Mouse (Mus musculus) forebrain, embryonic 11.5 days (tissue): Measurements from ENCODE around the gene 4933406M09Rik. TPM values are rescaled to one million over a fixed set of nuclear protein-coding genes. Genes with fewer than 3 reads are reported as not detected.

Experiments
- ATAC-seq: fragments of 200-750 bp; cut with Nextera tagmentation; replicated peaks from 2 replicates; pipeline ENCODE4 v1.8.0; 2017; ENCODE audit warnings: moderate TSS enrichment; ENCODE audit not compliant: low FRiP score
- DNase-seq: peaks from one replicate; pipeline ENCODE4 v3.0.0-alpha.2; 2017; ENCODE audit warnings: low spot score
- H3K27ac ChIP-seq: fragments of 300-500 bp; sonication (generic); 2 replicates; pipeline ENCODE4 v1.5.1; 2014; ENCODE audit warnings: low read depth, low read length
- H3K27me3 ChIP-seq: fragments of 300-500 bp; sonication (generic); 2 replicates; pipeline ENCODE4 v1.6.1; 2014; ENCODE audit warnings: mild to moderate bottlenecking, low read length, mixed read lengths; ENCODE audit not compliant: control insufficient read depth, insufficient read depth
- H3K36me3 ChIP-seq: fragments of 300-500 bp; sonication (generic); 2 replicates; pipeline ENCODE4 v1.6.1; 2014; ENCODE audit warnings: mild to moderate bottlenecking, low read length, moderate library complexity, mixed read lengths; ENCODE audit not compliant: control insufficient read depth, insufficient read depth
- H3K4me1 ChIP-seq: fragments of 300-500 bp; sonication (generic); replicated peaks from 2 replicates; pipeline ENCODE4 v1.6.1; 2014; ENCODE audit warnings: low read length, mixed read lengths; ENCODE audit not compliant: control insufficient read depth, insufficient read depth
- H3K4me2 ChIP-seq: fragments of 300-500 bp; sonication (generic); 2 replicates; pipeline ENCODE4 v1.6.1; 2014; ENCODE audit warnings: low read depth, mild to moderate bottlenecking, low read length, moderate library complexity, mixed read lengths; ENCODE audit not compliant: severe bottlenecking
- H3K4me3 ChIP-seq: fragments of 300-500 bp; sonication (generic); 2 replicates; pipeline ENCODE4 v1.5.1; 2014; ENCODE audit warnings: low read depth, low read length
- H3K9ac ChIP-seq: fragments of 300-500 bp; sonication (generic); 2 replicates; pipeline ENCODE4 v1.6.1; 2014; ENCODE audit warnings: low read length
- H3K9me3 ChIP-seq: fragments of 300-500 bp; sonication (generic); 2 replicates; pipeline ENCODE4 v1.6.1; 2016; ENCODE audit warnings: low read length, mixed read lengths; ENCODE audit not compliant: control insufficient read depth
- WGBS: fragments of 180-500 bp; shearing (Covaris S2); extraction: QIAGEN DNeasy Blood & Tissue Kit; methylation state at CpG from one replicate; pipeline ENCODE4 v1.1.7; 2014; 5-methylcytosine and 5-hydroxymethylcytosine counted together
- polyA plus RNA-seq: library from polyadenylated mRNA; unstranded; fragments of >200 nt; fragmentation: Nextera tagmentation; extraction: Ambion mirVana; gene quantifications from 2 replicates; pipeline ENCODE4 v1.2.1, GENCODE M21; 2014

The 4933406M09Rik gene
- polyA plus RNA-seq, 1 experiment from 2014 or later: not detected

DNA sequence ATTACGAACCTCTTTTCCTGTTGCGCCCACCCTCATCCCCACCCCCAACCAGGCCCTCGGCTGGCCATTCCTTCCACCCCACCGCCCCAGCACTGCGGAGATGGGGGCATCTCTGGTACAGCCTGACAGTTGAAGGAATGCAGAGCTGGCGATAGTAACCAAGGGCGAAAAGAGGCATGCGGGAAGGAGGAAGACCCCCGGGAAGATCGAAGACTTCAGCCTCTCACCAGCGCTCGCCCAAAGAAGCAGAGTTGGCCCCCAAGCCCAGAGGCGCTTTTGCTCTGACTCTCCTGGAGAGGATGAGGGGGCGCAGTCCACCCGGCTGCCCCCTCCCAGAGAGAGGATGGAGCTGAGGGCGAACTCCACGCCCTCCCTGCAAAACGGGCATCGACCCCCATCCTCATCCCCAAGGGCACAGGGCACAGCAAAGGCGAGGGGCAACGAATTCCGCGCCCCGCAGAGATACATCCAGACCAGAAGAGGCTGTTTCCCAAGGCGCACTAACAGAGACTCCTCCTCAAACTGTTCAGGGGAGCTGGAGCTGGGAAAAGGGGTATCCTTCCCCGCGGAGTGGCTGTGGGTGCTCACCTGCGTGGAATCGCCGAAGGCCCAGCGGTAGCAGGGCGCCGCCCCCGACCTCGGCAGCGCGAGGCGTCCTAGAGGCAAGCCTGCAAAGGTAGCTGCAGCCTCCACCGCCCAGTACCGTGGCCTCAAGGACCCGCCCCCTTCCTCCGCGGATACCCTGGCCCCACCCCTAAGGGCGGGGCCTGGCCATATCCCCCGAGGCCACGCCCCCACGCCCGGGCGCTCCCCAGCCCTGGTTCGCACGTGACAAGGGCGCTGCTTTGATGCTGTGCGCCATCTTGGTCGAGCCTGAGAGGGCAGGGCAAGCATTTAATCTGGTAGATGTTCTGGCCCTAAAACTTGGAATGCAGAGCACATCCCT, 41.5 kb upstream of the 4933406M09Rik start:
- ATAC-seq (peak; percentile 95), DNase-seq (peak; percentile 96)
- Histone ChIP-seq H3K4me1 (0 out of 2 replicates have a peak, but pooled peaks cover 4% of the 10 kb centered on the region), H3K9me3 (no peaks in the 10 kb centered on the region), H3K27me3 (no peaks in the 10 kb centered on the region), H3K27ac (no peak overlapping the region), H3K36me3 (peaks cover 3% of the 10 kb centered on the region; the same call in 1 of the 2 replicates), H3K9ac (peak overlapping the region; percentile 62), H3K4me3 (peak overlapping the region; percentile 41), H3K4me2 (peak overlapping the region; percentile 88)
- under 1% methylated on average over 53 of the region's 54 CpGs for WGBS

DNA sequence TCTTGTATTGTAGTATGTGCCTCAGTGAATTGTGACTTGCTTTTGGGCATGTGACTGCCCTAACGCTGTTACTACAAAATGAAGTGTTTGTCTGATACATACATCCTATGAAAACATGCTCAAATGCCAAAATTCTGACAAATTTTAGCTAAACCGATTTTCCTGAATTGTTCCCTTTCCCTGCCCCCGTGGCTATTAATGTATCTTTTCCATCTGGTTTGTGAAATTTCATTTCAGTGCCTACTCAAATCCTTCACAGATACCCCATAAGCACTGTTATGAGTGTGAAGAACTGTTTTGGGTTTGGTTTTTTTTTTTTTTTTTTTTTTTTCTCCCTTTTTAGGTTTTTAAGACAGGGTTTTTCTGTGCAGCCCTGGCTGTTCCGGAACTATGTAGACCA, 40.7 kb upstream of the 4933406M09Rik start:
- peak overlapping the region; percentile 88; the same call in 1 of the 2 replicates for H3K4me2 ChIP-seq
- ATAC-seq: no peak
- no peak for DNase-seq

DNA sequence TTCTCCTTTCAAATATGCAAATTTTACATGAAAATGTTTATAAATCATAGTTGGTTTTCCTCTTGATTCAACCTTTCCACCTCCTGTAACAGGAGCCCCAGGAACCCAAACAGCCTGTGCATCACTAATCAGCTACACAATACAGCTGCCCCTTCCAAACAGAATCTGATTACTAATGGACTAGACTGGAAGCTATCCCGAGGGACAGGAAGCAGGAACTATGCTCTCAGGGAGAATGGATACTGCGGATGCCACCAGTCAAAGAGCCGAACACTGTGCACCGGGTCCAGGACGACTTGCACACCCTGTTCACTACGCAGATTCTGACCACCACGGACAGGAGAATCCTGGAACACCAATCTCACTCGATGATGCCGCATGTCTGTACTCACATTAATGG, 37.9 kb upstream of the 4933406M09Rik start:
- Histone ChIP-seq H3K4me3 (no peak overlapping the region), H3K4me2 (no peak overlapping the region), H3K27ac (no peak overlapping the region), H3K9ac (no peak overlapping the region), H3K9me3 (no peaks in the 10 kb centered on the region), H3K36me3 (peaks cover 8% of the 10 kb centered on the region; the same call in 1 of the 2 replicates), H3K27me3 (no peaks in the 10 kb centered on the region), H3K4me1 (0 out of 2 replicates have a peak, but pooled peaks cover 4% of the 10 kb centered on the region)
- WGBS: 90% methylated on average over 9 of the region's 9 CpGs
- ATAC-seq (no peak), DNase-seq (no peak)

More for the DNA sequence above, 40.7 kb upstream of the 4933406M09Rik start:
- 0 out of 2 replicates have a peak, but pooled peaks cover 4% of the 10 kb centered on the region for H3K4me1 ChIP-seq
- no peak overlapping the region; the same call in 1 of the 2 replicates for H3K4me3 ChIP-seq
- peaks cover 3% of the 10 kb centered on the region; the same call in 1 of the 2 replicates for H3K36me3 ChIP-seq
- WGBS: 83% methylated on average over 4 of the region's 4 CpGs
- H3K27ac ChIP-seq: no peak overlapping the region
- no peak overlapping the region; the same call in 1 of the 2 replicates for H3K9ac ChIP-seq
- no peaks in the 10 kb centered on the region for H3K27me3 ChIP-seq
- H3K9me3 ChIP-seq: no peaks in the 10 kb centered on the region

DNA sequence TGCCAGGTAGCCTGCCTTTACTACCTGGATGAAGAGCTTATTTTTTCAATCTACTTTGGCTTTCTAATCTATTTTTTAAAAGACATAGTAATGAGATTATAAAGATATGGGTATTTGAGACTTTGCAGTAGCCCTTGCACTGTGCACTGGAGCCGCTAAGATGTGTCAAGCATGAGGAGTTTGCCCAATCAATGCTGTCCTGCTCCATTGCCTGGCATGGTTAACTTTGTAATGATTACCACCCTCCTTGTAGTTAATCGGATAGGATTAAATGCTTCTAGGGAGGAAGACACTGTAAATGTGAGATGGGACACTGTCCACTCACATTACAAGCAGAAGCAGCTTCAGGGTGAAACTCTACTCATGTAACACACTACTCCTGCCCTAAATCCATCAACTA, 32.4 kb upstream of the 4933406M09Rik start:
- Histone ChIP-seq H3K27ac (no peak overlapping the region), H3K36me3 (peaks cover 17% of the 10 kb centered on the region), H3K4me1 (no peaks in the 10 kb centered on the region), H3K9me3 (no peaks in the 10 kb centered on the region), H3K27me3 (no peaks in the 10 kb centered on the region), H3K4me3 (no peak overlapping the region), H3K4me2 (no peak overlapping the region), H3K9ac (no peak overlapping the region)
- ATAC-seq (no peak), DNase-seq (no peak)
- WGBS: 94% methylated on average over 2 of the region's 2 CpGs

DNA sequence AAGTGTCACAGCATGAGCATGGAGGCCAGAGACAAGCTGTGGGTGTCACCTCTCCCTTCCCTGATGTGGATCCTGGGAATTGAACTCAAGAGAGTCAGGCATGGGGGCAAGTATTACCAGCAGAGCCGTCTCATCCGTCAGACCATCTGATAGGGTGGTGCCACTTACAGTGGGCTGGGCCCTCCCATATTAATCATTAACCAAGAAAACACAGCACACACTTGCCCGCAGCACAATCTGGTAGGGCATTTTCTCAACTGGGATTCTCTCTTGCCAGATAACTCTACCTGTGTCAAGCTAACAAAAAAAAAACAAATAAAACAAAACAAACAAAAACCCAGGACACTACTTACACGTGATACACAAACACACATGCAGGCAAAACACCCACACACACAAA, 28.3 kb upstream of the 4933406M09Rik start:
- Histone ChIP-seq H3K4me2 (no peak overlapping the region), H3K4me1 (peaks cover 3% of the 10 kb centered on the region), H3K36me3 (peaks cover 18% of the 10 kb centered on the region), H3K4me3 (no peak overlapping the region), H3K9ac (no peak overlapping the region), H3K27me3 (no peaks in the 10 kb centered on the region), H3K9me3 (no peaks in the 10 kb centered on the region), H3K27ac (no peak overlapping the region)
- ATAC-seq (no peak), DNase-seq (no peak)
- 93% methylated on average over 4 of the region's 4 CpGs for WGBS

DNA sequence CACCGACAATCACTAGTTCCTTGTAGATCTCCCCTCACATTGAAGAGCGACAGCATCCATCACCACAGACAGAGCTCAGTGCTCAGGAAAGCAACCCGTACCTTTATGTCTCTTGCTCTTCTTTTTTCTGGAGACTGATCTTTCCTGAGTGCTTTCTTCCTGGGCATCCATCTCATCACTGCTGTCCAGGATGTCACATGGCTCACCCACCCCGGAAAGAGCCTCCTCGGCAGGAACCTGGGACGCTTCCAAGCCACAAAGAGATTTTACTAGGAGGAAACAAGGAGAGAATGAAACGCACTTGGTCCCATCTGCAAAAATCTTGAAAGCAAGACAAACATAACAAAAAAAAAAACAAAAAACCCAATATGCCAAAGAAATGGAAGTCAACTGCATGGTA, 25.1 kb upstream of the 4933406M09Rik start:
- 83% methylated on average over 7 of the region's 7 CpGs for WGBS
- H3K27me3 ChIP-seq: no peaks in the 10 kb centered on the region
- H3K4me1 ChIP-seq: peaks cover 3% of the 10 kb centered on the region
- no peaks in the 10 kb centered on the region for H3K9me3 ChIP-seq
- H3K36me3 ChIP-seq: peaks cover 8% of the 10 kb centered on the region
- H3K4me3 ChIP-seq: peak overlapping the region; percentile 89
- no peak overlapping the region for H3K27ac ChIP-seq
- H3K9ac ChIP-seq: no peak overlapping the region; the same call in 1 of the 2 replicates
- ATAC-seq (no peak), DNase-seq (no peak)
- H3K4me2 ChIP-seq: peak overlapping the region; percentile 70

DNA sequence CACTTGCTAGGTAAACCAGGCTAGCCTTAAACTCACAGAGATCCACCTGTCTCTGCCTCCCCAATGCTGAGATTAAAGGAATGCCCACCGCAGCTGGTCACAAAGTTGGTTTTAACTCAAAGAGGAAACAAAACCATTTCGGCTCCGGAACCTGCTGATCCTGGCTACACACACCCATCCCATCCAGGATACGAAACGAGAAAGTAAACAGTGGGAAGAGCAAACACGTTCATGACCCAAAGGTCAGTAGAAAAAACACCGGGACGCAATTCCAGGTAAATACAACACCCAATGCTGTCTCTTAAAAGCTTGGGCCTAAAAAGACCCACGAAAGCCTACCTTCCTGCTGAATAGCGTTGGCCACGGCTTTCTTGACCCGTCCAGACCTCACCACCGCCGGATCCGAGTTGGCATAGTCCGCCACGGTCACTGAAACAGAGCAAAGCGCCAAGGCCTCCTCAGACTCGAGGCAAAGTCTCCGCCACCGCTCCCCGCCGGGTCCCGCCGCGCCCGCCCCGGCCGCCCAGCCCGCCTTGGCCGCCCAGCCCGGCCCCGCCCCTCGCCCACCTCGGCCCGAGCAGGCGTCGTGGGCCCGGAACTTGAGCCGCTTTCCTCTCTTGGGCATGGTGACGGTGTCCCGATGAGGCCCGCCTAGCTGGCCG, 24.4 kb upstream of the 4933406M09Rik start:
- peak overlapping the region; percentile 70 for H3K4me2 ChIP-seq
- peaks cover 8% of the 10 kb centered on the region for H3K36me3 ChIP-seq
- H3K9ac ChIP-seq: peak overlapping the region; percentile 92
- peaks cover 3% of the 10 kb centered on the region for H3K4me1 ChIP-seq
- no peaks in the 10 kb centered on the region for H3K9me3 ChIP-seq
- WGBS: 3% methylated on average over 42 of the region's 44 CpGs
- H3K27ac ChIP-seq: 0 out of 2 replicates have a peak overlapping the region, but pooled peaks have one; percentile 25
- DNase-seq: no peak
- peak overlapping the region; percentile 89 for H3K4me3 ChIP-seq
- H3K27me3 ChIP-seq: no peaks in the 10 kb centered on the region
- ATAC-seq: peak; percentile 85; the same call in 1 of the 2 replicates

DNA sequence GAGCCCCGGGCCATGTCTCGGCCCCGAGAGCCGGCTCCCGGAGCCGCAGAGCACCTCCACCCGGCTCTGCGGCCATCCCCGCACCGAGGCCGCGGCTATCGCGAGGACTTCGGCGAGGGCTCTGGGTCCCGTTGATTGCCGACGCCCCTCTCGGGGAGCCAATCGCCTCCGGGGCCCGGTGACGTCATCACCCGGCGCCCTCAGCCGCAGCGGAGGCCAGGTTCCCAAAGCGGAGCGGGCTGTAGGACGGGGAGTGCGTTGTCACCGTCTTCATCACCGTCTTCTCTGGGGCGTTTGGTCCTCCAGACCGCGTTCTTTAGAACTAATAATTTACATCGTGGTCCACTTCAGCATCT, 23.9 kb upstream of the 4933406M09Rik start, which contains the start of gene Tmem183a:
Gene Tmem183a (minus strand): TSS at position 123 of the 356 bp plus-strand sequence.
- H3K4me3 ChIP-seq: peak within 1 kb of the TSS; percentile 89
- 0 out of 2 replicates have a peak within 1 kb of the TSS, but pooled peaks have one; percentile 25 for H3K27ac ChIP-seq
- ATAC-seq (peak; percentile 97), DNase-seq (peak; percentile 98)
- WGBS: under 1% methylated on average over 38 of the region's 38 CpGs
- H3K36me3 ChIP-seq: peaks cover 8% of the 10 kb centered on the region
- H3K9ac ChIP-seq: peak within 1 kb of the TSS; percentile 92
- H3K27me3 ChIP-seq: no peaks in the 10 kb centered on the region
- peaks cover 3% of the 10 kb centered on the region for H3K4me1 ChIP-seq
- no peaks in the 10 kb centered on the region for H3K9me3 ChIP-seq
- peak within 1 kb of the TSS; percentile 84 for H3K4me2 ChIP-seq
